Mouse (Mus musculus) limb, embryonic 14.5 days (tissue): ENCODE measurements at regions not wholly inside any gene's neighbourhood (a gene's known extent, or its start where the extent isn't known, plus 50 kb on each side); places are given as distances from the start of the nearest gene placed in this dataset.
A peak's percentile ranks its signal among the peaks of the same experiment; 100 is the strongest.

ENCODE experiments used
- ATAC-seq: fragments of 200-750 bp; cut with Nextera tagmentation; 2 replicates; pipeline ENCODE4 v1.8.0; 2017; ENCODE audit warnings: low read depth, moderate number of reproducible peaks, moderate TSS enrichment; ENCODE audit not compliant: low FRiP score
- DNase-seq: peaks from one replicate; pipeline ENCODE4 v3.0.0-alpha.2; 2015; ENCODE audit warnings: low spot score
- H3K27ac ChIP-seq: fragments of 300-500 bp; sonication (generic); replicated peaks from 2 replicates; pipeline ENCODE4 v1.5.1; 2014; ENCODE audit warnings: low read depth, mild to moderate bottlenecking, low read length, moderate library complexity, mixed read lengths
- H3K27me3 ChIP-seq: fragments of 300-500 bp; sonication (generic); 2 replicates; pipeline ENCODE4 v1.6.1; 2014; ENCODE audit warnings: low read length, mixed read lengths; ENCODE audit not compliant: control insufficient read depth, insufficient read depth
- H3K36me3 ChIP-seq: fragments of 300-500 bp; sonication (generic); 2 replicates; pipeline ENCODE4 v1.6.1; 2014; ENCODE audit warnings: mild to moderate bottlenecking, low read length, moderate library complexity, mixed read lengths; ENCODE audit not compliant: control insufficient read depth, insufficient read depth
- H3K4me1 ChIP-seq: fragments of 300-500 bp; sonication (generic); 2 replicates; pipeline ENCODE4 v1.6.1; 2014; ENCODE audit warnings: antibody characterized with exemption, low read length, mixed read lengths; ENCODE audit not compliant: control insufficient read depth, insufficient read depth
- H3K4me2 ChIP-seq: fragments of 300-500 bp; sonication (generic); replicated peaks from 2 replicates; pipeline ENCODE4 v1.6.1; 2014; ENCODE audit warnings: low read depth, mild to moderate bottlenecking, low read length, moderate library complexity; ENCODE audit not compliant: severe bottlenecking
- H3K4me3 ChIP-seq: fragments of 300-500 bp; sonication (generic); replicated peaks from 2 replicates; pipeline ENCODE4 v1.5.1; 2014; ENCODE audit warnings: low read length
- H3K9ac ChIP-seq: fragments of 300-500 bp; sonication (generic); 2 replicates; pipeline ENCODE4 v1.6.1; 2014; ENCODE audit warnings: mild to moderate bottlenecking, low read depth, low read length, moderate library complexity; ENCODE audit not compliant: severe bottlenecking
- H3K9me3 ChIP-seq: fragments of 300-500 bp; sonication (generic); 2 replicates; pipeline ENCODE4 v1.6.1; 2016; ENCODE audit warnings: low read length; ENCODE audit not compliant: control insufficient read depth
- POLR2A ChIP-seq: fragments of 200-500 bp; IDR thresholded peaks from 2 replicates; pipeline ENCODE4 v1.8.0; 2012; ENCODE audit warnings: inconsistent platforms, mild to moderate bottlenecking, moderate library complexity, borderline replicate concordance; ENCODE audit not compliant: insufficient read depth, insufficient read length; ENCODE audit errors: extremely low read depth
- WGBS: fragments of 180-500 bp; shearing (Covaris S2); extraction: QIAGEN DNeasy Blood & Tissue Kit; methylation state at CpG from one replicate; pipeline ENCODE4 v1.1.7; 2014; 5-methylcytosine and 5-hydroxymethylcytosine counted together

GRCm38 (mm10) chrX:147328289-147328688, 100.7 kb downstream of the Il13ra2 start:
- H3K36me3 ChIP-seq = no peaks in the 10 kb centered on the region
- H3K4me1 ChIP-seq = no peaks in the 10 kb centered on the region
- no peaks in the 10 kb centered on the region for H3K27me3 ChIP-seq
- H3K27ac ChIP-seq = no peak overlapping the region
- H3K9me3 ChIP-seq = no peaks in the 10 kb centered on the region
- TF ChIP-seq POLR2A = no peak
- WGBS = 17% methylated on average over 3 of the region's 3 CpGs
- DNase-seq (peak; percentile 13), ATAC-seq (no peak)
- no peak overlapping the region for H3K9ac ChIP-seq
- H3K4me3 ChIP-seq = no peak overlapping the region
- H3K4me2 ChIP-seq = no peak overlapping the region

GRCm38 (mm10) chrX:147326231-147326630, 102.8 kb downstream of the Il13ra2 start:
- no peak overlapping the region for H3K9ac ChIP-seq
- DNase-seq (peak; percentile 5), ATAC-seq (peak; percentile 65)
- no peak overlapping the region for H3K4me3 ChIP-seq
- no peaks in the 10 kb centered on the region for H3K27me3 ChIP-seq
- no peaks in the 10 kb centered on the region for H3K36me3 ChIP-seq
- 44% methylated on average over 1 of the region's 1 CpGs for WGBS
- H3K9me3 ChIP-seq = no peaks in the 10 kb centered on the region
- TF ChIP-seq POLR2A = no peak
- H3K4me2 ChIP-seq = no peak overlapping the region
- no peak overlapping the region for H3K27ac ChIP-seq
- no peaks in the 10 kb centered on the region for H3K4me1 ChIP-seq
